Mouse (Mus musculus) forebrain, embryonic 16.5 days (tissue): ENCODE data around the gene H2afb3. TPM values are rescaled to one million over a fixed set of nuclear protein-coding genes. Genes with fewer than 3 reads are reported as not detected.
A peak's percentile ranks its signal among the peaks of the same experiment; 100 is the strongest.
"Not testable (repeated sequence)": the region's sequence is repeated elsewhere in the genome, so short reads cannot be mapped to it uniquely, and the experiment has no call there.

Source experiments
- ATAC-seq: fragments of 200-750 bp; cut with Nextera tagmentation; 2 replicates; pipeline ENCODE4 v1.8.0; 2017; ENCODE audit warnings: mild to moderate bottlenecking, moderate library complexity
- H3K27ac ChIP-seq: fragments of 300-500 bp; sonication (generic); 2 replicates; pipeline ENCODE4 v1.5.1; 2014; ENCODE audit warnings: low read length, control low read depth
- H3K27me3 ChIP-seq: fragments of 300-500 bp; sonication (generic); replicated peaks from 2 replicates; pipeline ENCODE4 v1.6.1; 2014; ENCODE audit warnings: low read length; ENCODE audit not compliant: control insufficient read depth, insufficient read depth
- H3K36me3 ChIP-seq: fragments of 300-500 bp; sonication (generic); 2 replicates; pipeline ENCODE4 v1.6.1; 2014; ENCODE audit not compliant: control insufficient read depth, insufficient read depth
- H3K4me1 ChIP-seq: fragments of 300-500 bp; sonication (generic); replicated peaks from 2 replicates; pipeline ENCODE4 v1.6.1; 2014; ENCODE audit warnings: low read length; ENCODE audit not compliant: control insufficient read depth, insufficient read depth
- H3K4me2 ChIP-seq: fragments of 300-500 bp; sonication (generic); 2 replicates; pipeline ENCODE4 v1.6.1; 2014; ENCODE audit warnings: mild to moderate bottlenecking, low read length, control low read depth
- H3K4me3 ChIP-seq: fragments of 300-500 bp; sonication (generic); replicated peaks from 2 replicates; pipeline ENCODE4 v1.5.1; 2014; ENCODE audit warnings: mild to moderate bottlenecking, low read length, control low read depth
- H3K9ac ChIP-seq: fragments of 300-500 bp; sonication (generic); replicated peaks from 2 replicates; pipeline ENCODE4 v1.6.1; 2014; ENCODE audit warnings: low read depth, low read length, control low read depth
- H3K9me3 ChIP-seq: fragments of 300-500 bp; sonication (generic); 2 replicates; pipeline ENCODE4 v1.6.1; 2016; ENCODE audit warnings: low read length; ENCODE audit not compliant: control insufficient read depth
- WGBS: fragments of 180-500 bp; shearing (Covaris S2); extraction: QIAGEN DNeasy Blood & Tissue Kit; methylation state at CpG from one replicate; pipeline ENCODE4 v1.1.7; 2014; 5-methylcytosine and 5-hydroxymethylcytosine counted together
- polyA plus RNA-seq: library from polyadenylated mRNA; unstranded; fragments of >200 nt; fragmentation: Nextera tagmentation; extraction: Ambion mirVana; gene quantifications from 2 replicates; pipeline ENCODE4 v1.2.1, GENCODE M21; 2015

The H2afb3 gene
- not detected in 2 replicates for polyA plus RNA-seq

- ATAC-seq, H3K9me3 ChIP-seq, H3K9ac ChIP-seq, H3K4me3 ChIP-seq, H3K4me1 ChIP-seq, H3K27me3 ChIP-seq, H3K36me3 ChIP-seq, H3K4me2 ChIP-seq, H3K27ac ChIP-seq: not testable (repeated sequence)
- WGBS = 89% methylated on average over 9 of the region's 10 CpGs
Observed at GRCm38 (mm10) chrX:120312995-120313394, at the start of gene H2afb3. Gene H2afb3 (minus strand): TSS chrX:120313095.

GRCm38 (mm10) chrX:120301469-120302175 is 11.3 kb downstream of the H2afb3 start:
- Histone ChIP-seq H3K9me3 (no peaks in the 10 kb centered on the region), H3K36me3 (no peaks in the 10 kb centered on the region), H3K4me1 (no peaks in the 10 kb centered on the region), H3K27me3 (no peaks in the 10 kb centered on the region), H3K4me3 (no peak overlapping the region), H3K4me2 (no peak overlapping the region), H3K27ac (no peak overlapping the region), H3K9ac (no peak overlapping the region)
- no peak for ATAC-seq
- 54% methylated on average over 2 of the region's 2 CpGs for WGBS

- Histone ChIP-seq H3K27me3 (no peaks in the 10 kb centered on the region), H3K4me2 (peak overlapping the region; percentile 81), H3K27ac (peak overlapping the region; percentile 47; the same call in 1 of the 2 replicates), H3K9me3 (no peaks in the 10 kb centered on the region), H3K9ac (peak overlapping the region; percentile 67), H3K36me3 (no peaks in the 10 kb centered on the region), H3K4me3 (peak overlapping the region; percentile 55), H3K4me1 (peaks cover 6% of the 10 kb centered on the region; the same call in 1 of the 2 replicates)
- ATAC-seq = peak; percentile 71
- 7% methylated on average over 27 of the region's 46 CpGs for WGBS
Observed at GRCm38 (mm10) chrX:120292832-120293750, 19.8 kb downstream of the H2afb3 start.

GRCm38 (mm10) chrX:120291696-120292095 is 21.2 kb downstream of the H2afb3 start:
- no peak overlapping the region for H3K27ac ChIP-seq
- H3K4me2 ChIP-seq = peak overlapping the region; percentile 81
- H3K4me1 ChIP-seq = peaks cover 6% of the 10 kb centered on the region; the same call in 1 of the 2 replicates
- ATAC-seq = no peak; the same call in 1 of the 2 replicates
- no peaks in the 10 kb centered on the region for H3K36me3 ChIP-seq
- H3K9me3 ChIP-seq = no peaks in the 10 kb centered on the region
- no peaks in the 10 kb centered on the region for H3K27me3 ChIP-seq
- 15% methylated on average over 13 of the region's 13 CpGs for WGBS
- H3K9ac ChIP-seq = no peak overlapping the region
- peak overlapping the region; percentile 55 for H3K4me3 ChIP-seq

- H3K36me3 ChIP-seq = no peaks in the 10 kb centered on the region
- H3K9ac ChIP-seq = 0 out of 2 replicates have a peak overlapping the region, but pooled peaks have one; percentile 13
- no peak overlapping the region for H3K27ac ChIP-seq
- H3K4me2 ChIP-seq = peak overlapping the region; percentile 81
- no peaks in the 10 kb centered on the region for H3K27me3 ChIP-seq
- no peaks in the 10 kb centered on the region for H3K9me3 ChIP-seq
- WGBS = 11% methylated on average over 18 of the region's 18 CpGs
- H3K4me3 ChIP-seq = peak overlapping the region; percentile 55
- no peak for ATAC-seq
- peaks cover 6% of the 10 kb centered on the region; the same call in 1 of the 2 replicates for H3K4me1 ChIP-seq
Observed at GRCm38 (mm10) chrX:120290900-120291280, 22.0 kb downstream of the H2afb3 start.

- Histone ChIP-seq H3K4me3 (peak within 1 kb of the TSS; percentile 55), H3K27me3 (no peaks in the 10 kb centered on the region), H3K4me1 (peaks cover 6% of the 10 kb centered on the region; the same call in 1 of the 2 replicates), H3K4me2 (peak within 1 kb of the TSS; percentile 81), H3K36me3 (no peaks in the 10 kb centered on the region), H3K27ac (no peak within 1 kb of the TSS), H3K9me3 (no peaks in the 10 kb centered on the region), H3K9ac (peak within 1 kb of the TSS; percentile 59)
- ATAC-seq = peak; percentile 88
- WGBS = 20% methylated on average over 32 of the region's 40 CpGs
Observed at GRCm38 (mm10) chrX:120290011-120290899, 22.6 kb downstream of the H2afb3 start, which contains the start of gene Pcdh11x. Gene Pcdh11x (plus strand): TSS chrX:120290259.

- Histone ChIP-seq H3K9me3 (no peaks in the 10 kb centered on the region), H3K36me3 (no peaks in the 10 kb centered on the region), H3K4me1 (peaks cover 6% of the 10 kb centered on the region; the same call in 1 of the 2 replicates), H3K27ac (no peak overlapping the region), H3K9ac (no peak overlapping the region), H3K4me3 (no peak overlapping the region), H3K4me2 (no peak overlapping the region), H3K27me3 (no peaks in the 10 kb centered on the region)
- WGBS = 27% methylated on average over 1 of the region's 1 CpGs
- no peak for ATAC-seq
Observed at GRCm38 (mm10) chrX:120287502-120287901, 25.4 kb downstream of the H2afb3 start.

GRCm38 (mm10) chrX:120285522-120285921 is 27.4 kb downstream of the H2afb3 start:
- Histone ChIP-seq H3K4me1 (peaks cover 2% of the 10 kb centered on the region; the same call in 1 of the 2 replicates), H3K9me3 (no peaks in the 10 kb centered on the region), H3K9ac (no peak overlapping the region), H3K27ac (no peak overlapping the region), H3K27me3 (no peaks in the 10 kb centered on the region), H3K36me3 (no peaks in the 10 kb centered on the region), H3K4me2 (no peak overlapping the region), H3K4me3 (no peak overlapping the region)
- ATAC-seq = no peak
